Mouse (Mus musculus): Measurements from ENCODE around the gene Pdia5. TPM values are rescaled to one million over a fixed set of nuclear protein-coding genes. Genes with fewer than 3 reads are reported as not detected.

Gene Pdia5
- polyA plus RNA-seq, 1 experiment from 2014 or later: 23.0 TPM

- H3K36me3 ChIP-seq: peaks cover 16% of the 10 kb centered on the region
- H3K27me3 ChIP-seq (ENCODE audit: insufficient read depth, poor library complexity, severe bottlenecking): no peaks in the 10 kb centered on the region
- peak within 1 kb of the TSS; percentile 81 for H3K4me3 ChIP-seq
- H3K9me3 ChIP-seq: no peaks in the 10 kb centered on the region
- whole genome bisulfite sequencing: under 1% methylated on average over 67 of the region's 67 CpGs
- peak within 1 kb of the TSS; percentile 95 for H3K27ac ChIP-seq
- H3K4me1 ChIP-seq (replicated peaks): peaks cover 22% of the 10 kb centered on the region
- DNase-seq (ENCODE audit: low spot score): peak; percentile 96
These were observed 127.3 kb downstream of the Pdia5 start, which contains the start of gene Sec22a for GRCm38 (mm10) chr16:35363150-35364062. Gene Sec22a, minus strand, starts transcription at chr16:35363918.

GRCm38 (mm10) chr16:35362221-35362620 lies 128.5 kb downstream of the Pdia5 start:
- 88% methylated on average over 2 of the region's 2 CpGs for WGBS
- no peak for DNase-seq (ENCODE audit: low spot score)

GRCm38 (mm10) chr16:35360593-35360992 lies 130.1 kb downstream of the Pdia5 start:
- no peaks in the 10 kb centered on the region for H3K9me3 ChIP-seq
- H3K4me3 ChIP-seq: no peak overlapping the region
- 28% methylated on average over 6 of the region's 6 CpGs for WGBS
- no peak overlapping the region for H3K27ac ChIP-seq
- peak; percentile 61 for DNase-seq (ENCODE audit: low spot score)
- H3K27me3 ChIP-seq (ENCODE audit: insufficient read depth, poor library complexity, severe bottlenecking): no peaks in the 10 kb centered on the region
- H3K36me3 ChIP-seq: peaks cover 20% of the 10 kb centered on the region
- peaks cover 24% of the 10 kb centered on the region for H3K4me1 ChIP-seq (replicated peaks)

More at GRCm38 (mm10) chr16:35362221-35362620, 128.5 kb downstream of the Pdia5 start:
- Histone ChIP-seq H3K4me1 (replicated peaks) (peaks cover 22% of the 10 kb centered on the region), H3K36me3 (peaks cover 16% of the 10 kb centered on the region), H3K9me3 (no peaks in the 10 kb centered on the region), H3K27me3 (ENCODE audit: insufficient read depth, poor library complexity, severe bottlenecking) (no peaks in the 10 kb centered on the region), H3K4me3 (no peak overlapping the region), H3K27ac (no peak overlapping the region)

DNA sequence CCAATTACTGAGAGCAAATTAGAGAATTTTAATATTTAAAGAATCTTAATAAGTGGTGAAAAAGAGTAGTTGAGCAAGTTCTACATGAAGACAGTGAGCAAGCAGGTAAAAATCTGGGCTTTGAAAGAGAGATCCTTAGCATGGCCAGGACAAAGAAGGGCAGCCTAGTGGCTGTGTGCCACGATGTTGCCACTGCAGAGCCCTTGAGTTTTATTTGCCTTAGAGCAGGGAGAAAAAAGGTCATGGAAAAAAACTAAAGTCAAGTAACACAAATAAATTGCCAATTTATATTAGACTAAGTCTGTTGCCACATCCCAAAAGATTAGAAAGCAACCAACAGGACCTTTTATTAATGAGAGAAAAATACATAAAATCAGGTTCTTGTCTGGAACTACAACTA lies 133.2 kb downstream of the Pdia5 start:
- Histone ChIP-seq H3K4me1 (replicated peaks) (0 out of 2 replicates have a peak, but pooled peaks cover 7% of the 10 kb centered on the region), H3K4me3 (no peak overlapping the region), H3K27ac (no peak overlapping the region), H3K27me3 (ENCODE audit: insufficient read depth, poor library complexity, severe bottlenecking) (no peaks in the 10 kb centered on the region), H3K36me3 (peaks cover 25% of the 10 kb centered on the region), H3K9me3 (no peaks in the 10 kb centered on the region)
- WGBS: 90% methylated on average over 1 of the region's 1 CpGs
- no peak for DNase-seq (ENCODE audit: low spot score)

Other genes with a start within 250 kb of the Pdia5 start
- 33.8 and 35.7 TPM in 2 replicates for gene Sec22a, start 127.0 kb downstream of the Pdia5 start, polyA plus RNA-seq (2016; fragmentation: Nextera tagmentation; extraction: Ambion mirVana)
- 45.7 and 57.8 TPM in 2 replicates for gene Sema5b, start 50.3 kb upstream of the Pdia5 start, polyA plus RNA-seq (2016; fragmentation: Nextera tagmentation; extraction: Ambion mirVana)